Mouse (Mus musculus): ENCODE data around the gene Nabp2. TPM values are rescaled to one million over a fixed set of nuclear protein-coding genes. Genes with fewer than 3 reads are reported as not detected.

The Nabp2 gene
- polyA plus RNA-seq, 1 experiment from 2014 or later = 127 TPM

DNA sequence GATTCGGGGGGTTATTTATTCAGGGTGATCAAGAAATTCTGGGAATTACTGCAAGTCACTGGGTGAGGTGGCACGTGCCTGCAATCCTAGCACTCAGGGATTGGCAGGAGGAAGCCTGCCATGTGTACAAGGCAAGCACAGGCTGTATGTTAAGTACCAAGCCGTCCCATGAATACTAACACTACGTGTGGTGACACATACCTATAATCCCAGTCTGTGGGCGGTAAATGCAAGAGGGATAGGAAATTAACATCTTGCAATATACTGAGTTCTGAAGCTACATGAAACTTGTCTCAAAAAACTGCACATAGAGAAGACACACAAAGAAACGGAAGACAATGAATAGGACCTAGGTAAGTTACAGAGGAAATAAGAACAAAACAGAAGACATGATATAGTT lies 39.7 kb upstream of the Nabp2 start:
- DNase-seq (ENCODE audit: low spot score) (no peak), ATAC-seq (ENCODE audit: insufficient read depth, low FRiP score, low TSS enrichment) (no peak)
- Histone ChIP-seq H3K4me1 (ENCODE audit: control insufficient read depth, insufficient read depth, low read length) (no peaks in the 10 kb centered on the region), H3K27ac (ENCODE audit: low read depth, low read length) (no peak overlapping the region), H3K9me3 (ENCODE audit: control insufficient read depth, low read length) (no peaks in the 10 kb centered on the region), H3K27me3 (ENCODE audit: control insufficient read depth, insufficient read depth, low read length) (no peaks in the 10 kb centered on the region), H3K4me3 (ENCODE audit: low read depth, low read length) (no peak overlapping the region), H3K36me3 (ENCODE audit: control insufficient read depth, insufficient read depth, low read length) (no peaks in the 10 kb centered on the region), H3K9ac (ENCODE audit: low read length) (no peak overlapping the region), H3K4me2 (ENCODE audit: low read depth) (no peak overlapping the region)
- 81% methylated on average over 6 of the region's 6 CpGs for WGBS

GRCm38 (mm10) chr10:128445407-128445806 lies 34.1 kb upstream of the Nabp2 start:
- Histone ChIP-seq H3K4me2 (ENCODE audit: low read depth) (no peak overlapping the region), H3K36me3 (ENCODE audit: control insufficient read depth, insufficient read depth, low read length) (no peaks in the 10 kb centered on the region), H3K9me3 (ENCODE audit: control insufficient read depth, low read length) (no peaks in the 10 kb centered on the region), H3K9ac (ENCODE audit: low read length) (no peak overlapping the region), H3K27me3 (ENCODE audit: control insufficient read depth, insufficient read depth, low read length) (no peaks in the 10 kb centered on the region), H3K27ac (ENCODE audit: low read depth, low read length) (no peak overlapping the region), H3K4me3 (ENCODE audit: low read depth, low read length) (no peak overlapping the region), H3K4me1 (ENCODE audit: control insufficient read depth, insufficient read depth, low read length) (no peaks in the 10 kb centered on the region)
- DNase-seq (ENCODE audit: low spot score) (no peak), ATAC-seq (ENCODE audit: insufficient read depth, low FRiP score, low TSS enrichment) (no peak)
- 87% methylated on average over 4 of the region's 4 CpGs for WGBS

DNA sequence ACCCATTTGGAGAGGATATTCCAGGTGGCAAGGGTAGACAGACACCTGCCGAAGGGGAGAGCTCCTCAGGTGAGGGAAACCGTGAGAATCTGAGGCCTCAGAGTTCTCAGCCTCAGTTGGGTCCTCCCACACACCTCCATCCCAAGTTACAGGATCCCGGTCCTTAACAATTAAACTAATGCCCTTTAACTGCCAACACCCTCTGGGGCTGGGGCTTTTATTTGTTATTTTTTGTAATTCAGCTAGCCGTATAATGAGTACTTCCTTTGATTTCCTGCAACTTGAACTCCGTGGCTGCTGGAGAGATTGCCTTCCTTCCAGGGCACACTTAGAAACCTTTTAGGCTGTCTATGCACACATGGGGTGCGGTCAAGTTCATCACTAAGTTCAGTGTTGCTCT lies 33.1 kb upstream of the Nabp2 start:
- no peak overlapping the region for H3K27ac ChIP-seq (ENCODE audit: low read depth, low read length)
- no peak overlapping the region for H3K4me2 ChIP-seq (ENCODE audit: low read depth)
- H3K4me1 ChIP-seq (ENCODE audit: control insufficient read depth, insufficient read depth, low read length) = no peaks in the 10 kb centered on the region
- no peaks in the 10 kb centered on the region for H3K36me3 ChIP-seq (ENCODE audit: control insufficient read depth, insufficient read depth, low read length)
- ATAC-seq (ENCODE audit: insufficient read depth, low FRiP score, low TSS enrichment) = no peak
- H3K9me3 ChIP-seq (ENCODE audit: control insufficient read depth, low read length) = no peaks in the 10 kb centered on the region
- DNase-seq (ENCODE audit: low spot score) = no peak
- H3K9ac ChIP-seq (ENCODE audit: low read length) = no peak overlapping the region
- H3K27me3 ChIP-seq (ENCODE audit: control insufficient read depth, insufficient read depth, low read length) = no peaks in the 10 kb centered on the region
- no peak overlapping the region for H3K4me3 ChIP-seq (ENCODE audit: low read depth, low read length)
- WGBS = 75% methylated on average over 6 of the region's 6 CpGs

GRCm38 (mm10) chr10:128442718-128443117 lies 31.4 kb upstream of the Nabp2 start:
- Histone ChIP-seq H3K27me3 (ENCODE audit: control insufficient read depth, insufficient read depth, low read length) (no peaks in the 10 kb centered on the region), H3K4me2 (ENCODE audit: low read depth) (no peak overlapping the region), H3K4me3 (ENCODE audit: low read depth, low read length) (no peak overlapping the region), H3K4me1 (ENCODE audit: control insufficient read depth, insufficient read depth, low read length) (no peaks in the 10 kb centered on the region), H3K9me3 (ENCODE audit: control insufficient read depth, low read length) (no peaks in the 10 kb centered on the region), H3K9ac (ENCODE audit: low read length) (no peak overlapping the region), H3K27ac (ENCODE audit: low read depth, low read length) (no peak overlapping the region), H3K36me3 (ENCODE audit: control insufficient read depth, insufficient read depth, low read length) (peaks cover 10% of the 10 kb centered on the region)
- DNase-seq (ENCODE audit: low spot score) (no peak), ATAC-seq (ENCODE audit: insufficient read depth, low FRiP score, low TSS enrichment) (no peak)
- WGBS = 84% methylated on average over 1 of the region's 1 CpGs

DNA sequence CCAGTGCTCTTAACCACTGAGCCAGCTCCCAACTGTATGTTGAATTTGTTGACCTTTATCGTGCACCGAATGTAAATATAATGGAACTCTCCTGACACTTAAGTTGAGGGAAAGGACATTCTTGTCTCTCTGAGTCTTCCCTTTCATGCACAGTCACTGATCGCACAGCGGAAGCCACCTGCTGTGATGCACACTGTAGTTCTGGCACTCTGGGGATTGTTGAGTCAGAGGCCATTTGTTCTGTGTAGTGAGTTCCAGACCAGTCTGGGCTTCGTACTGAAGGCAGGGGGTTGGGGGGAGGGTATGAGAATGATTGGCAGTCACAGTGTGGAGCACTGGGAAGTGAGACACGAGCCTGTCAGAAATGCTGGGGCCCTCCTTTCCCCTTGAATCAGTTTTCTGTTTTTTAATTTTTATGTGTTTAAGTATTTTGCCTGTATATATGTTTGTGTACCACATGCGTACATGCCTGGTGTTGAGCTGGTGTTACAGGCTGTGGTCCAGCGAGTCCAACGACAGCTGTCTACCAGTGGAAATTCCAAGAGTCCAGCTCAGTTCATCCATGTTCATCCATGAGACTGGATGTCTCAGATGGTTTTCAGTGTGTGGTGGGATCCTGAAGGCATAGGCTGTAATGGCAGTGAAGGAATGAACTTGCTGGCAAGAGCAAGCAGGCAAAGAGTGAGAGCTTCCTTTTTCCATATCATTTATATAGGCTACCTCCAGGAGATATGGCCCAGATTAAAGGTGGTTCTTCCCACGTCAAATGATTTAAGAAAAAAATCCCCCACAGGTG lies 30.2 kb upstream of the Nabp2 start:
- H3K9ac ChIP-seq (ENCODE audit: low read length) = no peak overlapping the region
- no peaks in the 10 kb centered on the region for H3K4me1 ChIP-seq (ENCODE audit: control insufficient read depth, insufficient read depth, low read length)
- no peak for ATAC-seq (ENCODE audit: insufficient read depth, low FRiP score, low TSS enrichment)
- no peak overlapping the region for H3K27ac ChIP-seq (ENCODE audit: low read depth, low read length)
- H3K9me3 ChIP-seq (ENCODE audit: control insufficient read depth, low read length) = no peaks in the 10 kb centered on the region
- no peak overlapping the region for H3K4me3 ChIP-seq (ENCODE audit: low read depth, low read length)
- H3K36me3 ChIP-seq (ENCODE audit: control insufficient read depth, insufficient read depth, low read length) = peaks cover 18% of the 10 kb centered on the region
- H3K4me2 ChIP-seq (ENCODE audit: low read depth) = no peak overlapping the region
- DNase-seq (ENCODE audit: low spot score) = no peak
- no peaks in the 10 kb centered on the region for H3K27me3 ChIP-seq (ENCODE audit: control insufficient read depth, insufficient read depth, low read length)
- WGBS = 89% methylated on average over 10 of the region's 10 CpGs

DNA sequence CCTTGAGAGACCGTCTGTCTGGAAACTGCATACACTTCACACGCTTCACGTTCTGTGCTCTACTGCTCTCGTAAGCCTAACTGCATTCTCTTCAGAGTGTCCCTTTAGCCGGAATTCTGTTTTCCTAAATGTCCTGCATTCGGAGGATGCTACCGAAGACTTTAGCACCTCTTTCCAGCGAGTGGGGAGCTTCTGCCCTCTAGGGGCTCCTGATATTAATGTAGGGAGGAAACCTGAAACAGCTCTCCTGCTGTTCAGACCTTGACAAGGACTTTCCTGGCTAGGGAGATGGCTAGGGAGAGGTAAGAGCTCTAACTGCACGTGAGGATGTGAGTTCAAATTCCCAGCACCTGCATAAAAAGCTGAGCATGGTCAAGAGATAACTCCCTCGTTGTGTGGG lies 29.1 kb upstream of the Nabp2 start:
- Histone ChIP-seq H3K4me3 (ENCODE audit: low read depth, low read length) (no peak overlapping the region), H3K4me1 (ENCODE audit: control insufficient read depth, insufficient read depth, low read length) (no peaks in the 10 kb centered on the region), H3K4me2 (ENCODE audit: low read depth) (no peak overlapping the region), H3K27ac (ENCODE audit: low read depth, low read length) (no peak overlapping the region), H3K36me3 (ENCODE audit: control insufficient read depth, insufficient read depth, low read length) (peaks cover 23% of the 10 kb centered on the region), H3K9me3 (ENCODE audit: control insufficient read depth, low read length) (no peaks in the 10 kb centered on the region), H3K9ac (ENCODE audit: low read length) (no peak overlapping the region), H3K27me3 (ENCODE audit: control insufficient read depth, insufficient read depth, low read length) (no peaks in the 10 kb centered on the region)
- WGBS = 63% methylated on average over 10 of the region's 10 CpGs
- ATAC-seq (ENCODE audit: insufficient read depth, low FRiP score, low TSS enrichment) = no peak
- no peak for DNase-seq (ENCODE audit: low spot score)

DNA sequence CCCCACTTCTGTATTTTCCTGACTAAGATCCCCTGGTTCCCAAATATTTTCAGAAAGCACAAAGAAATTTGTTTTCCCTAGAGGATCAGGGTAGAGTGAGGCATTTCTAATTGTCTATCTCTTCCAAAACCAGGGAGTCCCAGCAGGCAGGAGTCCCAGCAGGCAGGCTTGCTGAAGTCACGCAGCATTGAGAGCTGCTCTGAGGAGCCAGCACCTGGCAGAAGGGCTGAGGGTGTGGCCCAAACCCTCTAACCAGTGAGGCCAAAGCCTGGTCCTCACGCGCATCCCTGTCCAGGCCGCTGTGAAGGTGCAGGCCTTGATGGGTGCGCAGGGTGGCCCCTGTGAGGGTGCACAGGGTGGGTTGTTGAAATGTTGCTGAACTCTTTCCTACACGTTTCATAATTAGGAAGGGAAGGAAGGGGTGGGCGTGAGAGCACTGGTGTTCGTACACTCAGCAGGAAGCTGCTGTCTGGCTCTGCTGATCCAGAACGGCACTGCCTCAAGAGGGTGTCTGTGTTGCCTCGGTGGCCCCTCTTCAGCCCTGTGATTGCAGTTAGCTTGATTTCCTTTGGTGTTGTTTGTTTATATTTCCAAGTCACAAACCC lies 27.5 kb upstream of the Nabp2 start:
- Histone ChIP-seq H3K4me2 (ENCODE audit: low read depth) (no peak overlapping the region), H3K4me3 (ENCODE audit: low read depth, low read length) (no peak overlapping the region), H3K27ac (ENCODE audit: low read depth, low read length) (no peak overlapping the region), H3K36me3 (ENCODE audit: control insufficient read depth, insufficient read depth, low read length) (peaks cover 26% of the 10 kb centered on the region), H3K9me3 (ENCODE audit: control insufficient read depth, low read length) (no peaks in the 10 kb centered on the region), H3K4me1 (ENCODE audit: control insufficient read depth, insufficient read depth, low read length) (no peaks in the 10 kb centered on the region), H3K27me3 (ENCODE audit: control insufficient read depth, insufficient read depth, low read length) (no peaks in the 10 kb centered on the region), H3K9ac (ENCODE audit: low read length) (no peak overlapping the region)
- DNase-seq (ENCODE audit: low spot score) (no peak), ATAC-seq (ENCODE audit: insufficient read depth, low FRiP score, low TSS enrichment) (no peak)
- 67% methylated on average over 10 of the region's 10 CpGs for WGBS

DNA sequence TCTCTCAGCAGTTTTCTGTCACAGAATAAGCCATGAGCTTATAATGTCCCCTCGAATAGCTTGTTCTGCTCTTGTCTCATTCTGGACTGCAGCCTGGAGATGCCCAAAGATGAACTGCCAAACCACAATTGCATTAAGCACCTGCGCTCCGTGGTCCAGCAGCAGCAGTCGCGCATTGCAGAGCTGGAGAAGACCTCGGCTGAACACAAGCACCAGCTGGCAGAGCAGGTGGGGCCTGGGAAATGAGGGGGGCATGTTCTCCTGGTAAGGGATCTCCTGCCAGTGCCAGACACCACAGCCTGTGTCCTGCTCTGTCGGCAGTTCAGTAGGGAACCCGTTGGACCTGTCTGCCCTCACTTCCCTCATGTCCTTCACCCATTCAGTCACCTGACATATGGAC lies 25.1 kb upstream of the Nabp2 start:
- Histone ChIP-seq H3K36me3 (ENCODE audit: control insufficient read depth, insufficient read depth, low read length) (peaks cover 26% of the 10 kb centered on the region), H3K27ac (ENCODE audit: low read depth, low read length) (no peak overlapping the region), H3K4me1 (ENCODE audit: control insufficient read depth, insufficient read depth, low read length) (no peaks in the 10 kb centered on the region), H3K4me2 (ENCODE audit: low read depth) (no peak overlapping the region), H3K9ac (ENCODE audit: low read length) (no peak overlapping the region), H3K27me3 (ENCODE audit: control insufficient read depth, insufficient read depth, low read length) (no peaks in the 10 kb centered on the region), H3K9me3 (ENCODE audit: control insufficient read depth, low read length) (no peaks in the 10 kb centered on the region), H3K4me3 (ENCODE audit: low read depth, low read length) (no peak overlapping the region)
- ATAC-seq (ENCODE audit: insufficient read depth, low FRiP score, low TSS enrichment) (no peak), DNase-seq (ENCODE audit: low spot score) (no peak)
- 95% methylated on average over 8 of the region's 8 CpGs for WGBS

- WGBS = 89% methylated on average over 5 of the region's 5 CpGs
- no peaks in the 10 kb centered on the region for H3K4me1 ChIP-seq (ENCODE audit: control insufficient read depth, insufficient read depth, low read length)
- H3K4me2 ChIP-seq (ENCODE audit: low read depth) = no peak overlapping the region
- no peak overlapping the region for H3K4me3 ChIP-seq (ENCODE audit: low read depth, low read length)
- H3K27me3 ChIP-seq (ENCODE audit: control insufficient read depth, insufficient read depth, low read length) = no peaks in the 10 kb centered on the region
- no peak overlapping the region for H3K9ac ChIP-seq (ENCODE audit: low read length)
- no peak overlapping the region for H3K27ac ChIP-seq (ENCODE audit: low read depth, low read length)
- H3K9me3 ChIP-seq (ENCODE audit: control insufficient read depth, low read length) = no peaks in the 10 kb centered on the region
- peaks cover 26% of the 10 kb centered on the region for H3K36me3 ChIP-seq (ENCODE audit: control insufficient read depth, insufficient read depth, low read length)
- DNase-seq (ENCODE audit: low spot score) (no peak), ATAC-seq (ENCODE audit: insufficient read depth, low FRiP score, low TSS enrichment) (no peak)
These were observed 24.6 kb upstream of the Nabp2 start for GRCm38 (mm10) chr10:128435873-128436272.
